ENCODE assay signal across 25 mouse cellular contexts in the genomic region with DNA sequence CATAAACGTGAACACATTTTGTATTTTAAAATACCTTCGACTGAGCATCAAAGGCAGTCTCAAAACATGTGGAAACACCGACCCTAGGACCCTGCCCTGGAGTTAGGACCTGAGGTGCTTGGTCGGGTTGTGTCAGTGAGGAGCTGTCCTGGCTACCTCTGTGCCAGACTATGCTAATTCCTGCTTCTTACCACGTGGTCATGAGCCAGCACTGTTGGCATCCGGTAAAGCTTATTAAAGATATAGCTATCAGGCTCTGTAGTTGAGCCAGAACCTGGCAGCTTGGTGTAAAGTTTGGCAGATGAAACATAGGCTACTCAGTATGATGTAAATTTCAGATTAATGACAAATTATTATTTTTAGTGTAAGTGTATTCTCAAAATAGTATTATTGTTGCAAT. TPM values are rescaled to one million over a fixed set of nuclear protein-coding genes. Genes with fewer than 3 reads are reported as not detected.
DNase-seq lines count a peak whose midpoint lies in the region; ATAC-seq and TF ChIP-seq lines count a peak whose summit lies in the region.
"Had no signal": no experiment of that assay in that cellular context is flagged by ENCODE, and none has a peak within 500 bp of the region (broad histone marks: within the 10 kb centered on the region; RNA-seq: fewer than 3 reads in every experiment).

No protein-coding gene starts in this region.

- H3K9me3 ChIP-seq in heart, embryonic 15.5 days (replicated peaks), result no peaks in the 10 kb centered on the region
- H3K9me3 ChIP-seq in E14TG2a.4 (ENCODE audit: low read length), result no peaks in the 10 kb centered on the region
- H3K9me3 ChIP-seq: embryonic facial prominence, embryonic 15.5 days; heart, embryonic 13.5 days; intestine, embryonic 15.5 days; limb, embryonic 10.5 days; neural tube, embryonic 13.5 days had no signal

- intact Hi-C loops in left cerebral cortex, postnatal 4 days (cut with DNase I), result loop anchor here (10.0 kb wide), 1 partner anchor 238 kb away; no protein-coding TSS in a partner anchor

- H3K9ac ChIP-seq in heart, embryonic 15.5 days, result no peak overlapping the region
- H3K9ac ChIP-seq: embryonic facial prominence, embryonic 15.5 days; forebrain, postnatal 0 days; heart, embryonic 13.5 days; intestine, embryonic 15.5 days; neural tube, embryonic 13.5 days had no signal

- ATAC-seq in heart, embryonic 15.5 days (replicated peaks; ENCODE audit: insufficient number of reproducible peaks, insufficient read depth, low FRiP score, low read depth), result no peak
- ATAC-seq in granulocyte monocyte progenitor cell, adult 5-6 weeks (replicated peaks; ENCODE audit: poor library complexity, severe bottlenecking), result peak; percentile 20; the same call in 1 of the 2 replicates
- ATAC-seq: forebrain, postnatal 0 days; intestine, embryonic 15.5 days had no signal

- peaks cover 22% of the 10 kb centered on the region for H3K4me1 ChIP-seq in heart, embryonic 15.5 days (replicated peaks)
- peaks cover 76% of the 10 kb centered on the region for H3K4me1 ChIP-seq in E14TG2a.4 (replicated peaks; ENCODE audit: low read depth, low read length)
- H3K4me1 ChIP-seq: intestine, embryonic 15.5 days had no signal

- no peak overlapping the region for H3K4me2 ChIP-seq in heart, embryonic 15.5 days
- H3K4me2 ChIP-seq: embryonic facial prominence, embryonic 15.5 days had no signal

- peaks cover 6% of the 10 kb centered on the region; the same call in 1 of the 2 replicates for H3K27me3 ChIP-seq in heart, embryonic 15.5 days
- no peaks in the 10 kb centered on the region for H3K27me3 ChIP-seq in E14TG2a.4 (ENCODE audit: insufficient read depth, low read length)

- no peak overlapping the region for H3K4me3 ChIP-seq in heart, embryonic 15.5 days
- peak overlapping the region; percentile 83 for H3K4me3 ChIP-seq in E14TG2a.4 (replicated peaks; ENCODE audit: low read length)
- H3K4me3 ChIP-seq: embryonic facial prominence, embryonic 15.5 days; intestine, embryonic 15.5 days; left cerebral cortex, adult 2 months; limb, embryonic 10.5 days had no signal

- WGBS in heart, embryonic 15.5 days, result 36% methylated on average over 6 of the region's 6 CpGs

- no peak for DNase-seq in heart, adult 8-10 months (ENCODE audit: low spot score)
- peak; percentile 67 for DNase-seq in ES-CJ7 (ENCODE audit: low read depth, low spot score)
- no peak for DNase-seq in spleen, adult 18-20 months
- DNase-seq in adrenal gland, postnatal 10 days, result no peak
- no peak for DNase-seq in left cerebral cortex, postnatal 4 days
- DNase-seq: adrenal gland, adult 2 months; cerebellum, postnatal 10 days; kidney, adult 9 months; kidney, postnatal 36 days; lung, adult 2 months; thymus, adult 2 months had no signal

- peak overlapping the region; percentile 83 for H3K27ac ChIP-seq in heart, embryonic 15.5 days
- H3K27ac ChIP-seq: embryonic facial prominence, embryonic 15.5 days; heart, embryonic 13.5 days; hindbrain, embryonic 14.5 days; intestine, embryonic 15.5 days; left cerebral cortex, adult 2 months; limb, embryonic 10.5 days; neural tube, embryonic 13.5 days had no signal

- no peak for TF ChIP-seq CTCF in E14TG2a.4 (conservative IDR thresholded peaks at IDR 0.05; ENCODE audit: low read length)

- no peaks in the 10 kb centered on the region for H3K36me3 ChIP-seq in heart, embryonic 15.5 days
- H3K36me3 ChIP-seq in E14TG2a.4 (ENCODE audit: insufficient read depth, low read length), result no peaks in the 10 kb centered on the region
- H3K36me3 ChIP-seq: embryonic facial prominence, embryonic 15.5 days; heart, embryonic 13.5 days; intestine, embryonic 15.5 days; limb, embryonic 10.5 days; neural tube, embryonic 13.5 days had no signal

RNA-seq across cellular contexts. Expression of gene Lrrc2, which starts 1.1 kb away (rescaled TPM):
- polyA plus RNA-seq in heart, embryonic 15.5 days (2015; fragmentation: Nextera tagmentation; extraction: Ambion mirVana), result 4.4 and 6.9 TPM in 2 replicates
- 100 to 1,000 TPM; 286 to 346 (median 321) TPM for total RNA-seq in heart, adult 8-10 months (2022)
- not detected in 2 replicates for total RNA-seq in granulocyte monocyte progenitor cell, adult 5-6 weeks (2014; fragmentation: Nextera tagmentation)
- 0.21 TPM in 1 of 2 replicates, not detected in the other for total RNA-seq in granulocyte monocyte progenitor cell, adult 5-6 weeks (2017)
- 1 to 10 TPM; 2.2 to 5.4 TPM for total RNA-seq in adrenal gland, postnatal 10 days (2021)
- under 1 TPM; 0.46 to 0.48 TPM for total RNA-seq in left cerebral cortex, postnatal 4 days (2021)
- polyA plus RNA-seq: liver, adult 2 months had no signal

RNA-seq across cellular contexts. Expression of gene Tdgf1, which starts 6.4 kb away (rescaled TPM):
- polyA plus RNA-seq in heart, embryonic 15.5 days (2015; fragmentation: Nextera tagmentation; extraction: Ambion mirVana), result not detected in 2 replicates
- not detected for total RNA-seq in heart, adult 8-10 months (2022)
- not detected in 2 replicates for total RNA-seq in granulocyte monocyte progenitor cell, adult 5-6 weeks (2014; fragmentation: Nextera tagmentation)
- total RNA-seq in granulocyte monocyte progenitor cell, adult 5-6 weeks (2017), result not detected in 2 replicates
- not detected for total RNA-seq in adrenal gland, postnatal 10 days (2021)
- under 1 TPM in 1 of 2 experiments, not detected in 1; 0.54 TPM for total RNA-seq in left cerebral cortex, postnatal 4 days (2021)
- total RNA-seq: adrenal gland, adult 2 months; forebrain, postnatal 0 days; liver, adult 2 months had no signal
- polyA plus RNA-seq: adrenal gland, adult 2 months; heart, embryonic 13.5 days; intestine, embryonic 15.5 days; limb, embryonic 10.5 days; liver, adult 2 months; stomach, embryonic 16.5 days; urinary bladder, adult 2 months had no signal

RNA-seq across cellular contexts. Expression of gene Fam240a, which starts 35.7 kb away (rescaled TPM):
- polyA plus RNA-seq in heart, embryonic 15.5 days (2015; fragmentation: Nextera tagmentation; extraction: Ambion mirVana), result not detected in 2 replicates
- total RNA-seq in heart, adult 8-10 months (2022), result not detected
- not detected in 2 replicates for total RNA-seq in granulocyte monocyte progenitor cell, adult 5-6 weeks (2014; fragmentation: Nextera tagmentation)
- not detected in 2 replicates for total RNA-seq in granulocyte monocyte progenitor cell, adult 5-6 weeks (2017)
- total RNA-seq in adrenal gland, postnatal 10 days (2021), result not detected
- total RNA-seq in left cerebral cortex, postnatal 4 days (2021), result not detected
- total RNA-seq: adrenal gland, adult 2 months; forebrain, postnatal 0 days; left cerebral cortex, adult 2 months; liver, adult 2 months had no signal
- polyA plus RNA-seq: adrenal gland, adult 2 months; embryonic facial prominence, embryonic 15.5 days; heart, embryonic 13.5 days; hindbrain, embryonic 14.5 days; intestine, embryonic 15.5 days; limb, embryonic 10.5 days; liver, adult 2 months; lung, adult 2 months; neural tube, embryonic 13.5 days; stomach, embryonic 16.5 days; urinary bladder, adult 2 months had no signal

RNA-seq across cellular contexts. Expression of gene Rtp3, which starts 38.0 kb away (rescaled TPM):
- 0.30 and 0.36 TPM in 2 replicates for polyA plus RNA-seq in heart, embryonic 15.5 days (2015; fragmentation: Nextera tagmentation; extraction: Ambion mirVana)
- 1 to 10 TPM; 2.6 to 4.8 (median 3.7) TPM for total RNA-seq in heart, adult 8-10 months (2022)
- total RNA-seq in granulocyte monocyte progenitor cell, adult 5-6 weeks (2014; fragmentation: Nextera tagmentation), result not detected in 2 replicates
- total RNA-seq in granulocyte monocyte progenitor cell, adult 5-6 weeks (2017), result not detected in 2 replicates
- 10 to 100 TPM in 1 of 2 experiments, 1 to 10 TPM in 1; 7.5 to 10.3 TPM for total RNA-seq in adrenal gland, postnatal 10 days (2021)
- total RNA-seq in left cerebral cortex, postnatal 4 days (2021), result under 1 TPM; 0.28 to 0.48 TPM
- total RNA-seq: forebrain, postnatal 0 days had no signal
- polyA plus RNA-seq: embryonic facial prominence, embryonic 15.5 days; forebrain, postnatal 0 days; hindbrain, embryonic 14.5 days; limb, embryonic 10.5 days; neural tube, embryonic 13.5 days had no signal

Comparison
In these comparisons a context has a peak if more than half of its experiments do, and no peak if none do; other contexts are left out.
1. RNA of gene Lrrc2, which starts 1.1 kb away (total RNA-seq): 286 to 346 TPM in heart, adult 8-10 months; 2.2 to 5.4 TPM in adrenal gland, postnatal 10 days, 0.46 to 0.48 TPM in left cerebral cortex, postnatal 4 days and 0.21 TPM in granulocyte monocyte progenitor cell, adult 5-6 weeks; every median in the first group is over 10 times any median in the second.